Mouse (Mus musculus): ENCODE results near the gene Cxcl16. TPM values are rescaled to one million over a fixed set of nuclear protein-coding genes. Genes with fewer than 3 reads are reported as not detected.

Gene Cxcl16
- total RNA-seq, 2 experiments from 2014 or later, result 0.96 to 1.1 TPM

DNA sequence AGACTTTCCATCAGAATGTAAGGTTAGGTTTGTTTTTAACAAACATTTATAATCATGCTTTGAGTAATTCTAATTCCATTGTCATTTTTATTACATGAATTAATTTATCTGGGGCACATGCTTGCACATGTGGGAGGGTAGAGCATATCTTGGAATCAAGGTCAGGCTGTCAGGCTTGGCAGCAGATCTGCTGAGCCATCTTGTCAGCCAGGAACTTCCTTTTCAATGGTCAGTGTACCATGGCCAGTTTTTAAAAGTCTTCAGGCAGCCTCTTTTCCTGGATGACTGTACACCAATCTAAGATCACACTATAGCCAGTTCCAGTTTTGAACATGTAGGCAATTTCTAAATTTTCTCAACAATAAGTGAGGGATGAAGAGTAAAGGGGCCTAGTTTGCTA, 12.9 kb upstream of the Cxcl16 start:
- no peak for DNase-seq (ENCODE audit: low spot score in 2 of 2)
- no peak for TF ChIP-seq CTCF (conservative IDR thresholded peaks at IDR 0.05)
- H3K4me3 ChIP-seq, result no peak overlapping the region
- no peak overlapping the region for H3K27ac ChIP-seq

DNA sequence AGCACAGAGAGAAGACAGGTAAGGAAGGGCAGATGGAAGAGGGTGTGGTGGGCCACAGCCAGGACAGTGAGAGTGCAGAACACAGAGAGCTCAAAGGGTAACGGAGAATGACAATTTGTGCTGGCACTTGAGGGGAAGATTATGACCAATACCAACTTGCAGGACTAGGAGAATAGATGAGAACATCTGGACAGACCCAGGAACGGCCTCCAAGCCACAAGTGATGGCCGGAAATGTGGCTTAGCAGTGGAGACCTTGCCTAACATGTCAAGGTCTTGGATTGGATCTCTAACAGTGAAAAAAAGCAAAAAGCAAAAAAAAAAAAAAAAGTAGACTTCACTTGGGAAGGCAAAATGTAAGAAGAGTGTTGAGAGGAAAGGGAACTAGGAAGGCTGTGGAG, 10.0 kb upstream of the Cxcl16 start:
- no peak for DNase-seq (ENCODE audit: low spot score in 2 of 2)
- H3K27ac ChIP-seq, result no peak overlapping the region
- no peak for TF ChIP-seq CTCF (conservative IDR thresholded peaks at IDR 0.05)
- no peak overlapping the region for H3K4me3 ChIP-seq

DNA sequence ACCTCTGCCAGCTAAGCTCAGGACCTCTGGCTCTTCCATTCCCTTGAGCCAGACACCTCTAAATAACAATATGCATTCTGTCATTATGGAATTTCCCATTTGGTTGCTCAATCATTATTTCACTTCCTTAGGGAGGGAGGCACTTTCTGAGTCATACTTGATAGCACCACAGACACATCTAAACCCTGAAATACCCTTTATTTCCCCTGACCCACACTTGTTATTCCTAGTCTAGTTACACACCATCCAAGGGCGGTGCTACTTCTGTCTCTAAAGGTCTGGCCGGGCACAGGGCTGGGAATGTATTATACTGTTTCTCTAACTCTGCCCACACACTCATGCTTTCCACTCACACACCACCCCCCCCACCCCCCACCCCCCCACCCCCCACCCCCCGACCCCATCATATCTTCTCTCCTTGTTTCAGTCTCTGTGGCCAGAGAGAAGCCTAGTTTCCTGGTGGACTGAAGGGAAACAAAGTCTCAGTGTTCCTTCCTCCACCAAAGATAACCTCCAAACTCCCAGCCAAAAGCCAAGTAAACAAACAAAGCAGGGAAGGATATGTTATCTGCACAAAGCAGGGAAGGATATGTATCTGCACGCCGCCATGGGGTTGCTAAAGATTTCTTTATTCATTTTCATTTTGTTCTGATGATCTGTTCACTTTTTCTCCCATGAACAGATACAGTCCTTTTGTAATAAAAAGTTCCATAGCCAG, 8.3 kb upstream of the Cxcl16 start:
- no peak for TF ChIP-seq CTCF (conservative IDR thresholded peaks at IDR 0.05)
- no peak overlapping the region for H3K4me3 ChIP-seq
- H3K27ac ChIP-seq, result no peak overlapping the region
- no peak for DNase-seq (ENCODE audit: low spot score in 2 of 2)

DNA sequence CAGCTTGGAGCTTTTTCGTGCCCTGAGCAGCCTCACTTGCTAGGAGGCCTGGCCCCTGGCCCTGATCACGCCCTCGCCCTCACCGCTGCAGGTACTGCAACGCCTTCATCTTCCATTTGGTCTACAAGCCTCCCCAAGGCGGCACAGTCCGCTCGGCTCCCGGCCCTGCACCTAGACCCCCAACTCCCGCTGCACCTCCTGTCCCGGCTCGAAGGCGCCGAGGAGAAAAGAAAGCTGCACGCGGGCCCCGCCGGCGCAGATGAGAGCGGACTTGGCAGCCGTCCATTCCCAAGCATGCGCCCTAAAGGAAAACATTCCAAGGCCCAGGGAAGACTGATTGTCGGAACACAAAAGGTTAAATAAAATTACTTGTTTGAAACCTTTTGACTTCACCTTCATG, 6.0 kb upstream of the Cxcl16 start:
- H3K27ac ChIP-seq, result no peak overlapping the region
- no peak for DNase-seq (ENCODE audit: low spot score in 2 of 2)
- no peak for TF ChIP-seq CTCF (conservative IDR thresholded peaks at IDR 0.05)
- peak overlapping the region; percentile 46 for H3K4me3 ChIP-seq

DNA sequence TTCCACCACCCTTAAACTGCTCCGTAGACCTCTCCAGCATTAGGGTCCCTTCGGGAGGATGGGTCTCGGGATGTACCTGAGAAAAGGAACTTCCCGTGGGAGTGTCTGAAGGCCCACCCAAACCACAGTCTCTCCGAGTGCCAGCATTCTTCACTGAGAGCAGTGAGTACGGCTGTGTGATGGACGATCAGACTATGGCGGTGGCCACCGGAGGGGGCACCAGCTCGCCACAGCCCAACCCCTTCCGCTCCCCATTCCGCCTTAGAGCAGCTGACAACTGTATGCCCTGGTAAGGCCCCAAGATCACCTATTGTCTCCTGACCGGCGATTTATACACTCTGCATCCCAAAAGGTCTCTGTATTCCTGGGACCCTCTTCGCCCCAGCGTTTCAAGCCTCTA, 5.4 kb upstream of the Cxcl16 start:
- Histone ChIP-seq H3K27ac (no peak overlapping the region), H3K4me3 (no peak overlapping the region; the same call in 1 of the 2 replicates)
- DNase-seq (ENCODE audit: low spot score in 2 of 2), result no peak
- no peak for TF ChIP-seq CTCF (conservative IDR thresholded peaks at IDR 0.05)

DNA sequence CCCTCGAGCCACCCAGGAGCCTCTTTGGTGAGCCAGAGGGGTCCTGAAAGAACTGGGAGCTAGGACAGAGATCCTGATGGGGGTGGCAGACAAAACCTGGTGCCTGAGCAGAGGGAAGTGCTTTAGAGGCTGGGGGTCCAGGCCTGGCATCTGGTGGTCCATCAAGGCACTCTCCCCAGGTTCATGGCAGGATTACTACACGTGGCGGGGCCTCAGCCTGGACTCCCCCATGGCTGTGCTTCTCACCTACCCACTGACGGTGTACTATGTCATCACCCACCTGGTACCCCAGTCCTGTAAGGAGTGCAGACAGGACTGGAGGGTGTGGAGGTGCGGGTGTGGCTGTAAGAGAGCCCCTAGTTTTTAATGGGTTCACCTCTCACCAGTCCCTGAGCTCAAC, 4.2 kb upstream of the Cxcl16 start:
- no peak for TF ChIP-seq CTCF (conservative IDR thresholded peaks at IDR 0.05)
- no peak for DNase-seq (ENCODE audit: low spot score in 2 of 2)
- Histone ChIP-seq H3K27ac (no peak overlapping the region), H3K4me3 (no peak overlapping the region)

DNA sequence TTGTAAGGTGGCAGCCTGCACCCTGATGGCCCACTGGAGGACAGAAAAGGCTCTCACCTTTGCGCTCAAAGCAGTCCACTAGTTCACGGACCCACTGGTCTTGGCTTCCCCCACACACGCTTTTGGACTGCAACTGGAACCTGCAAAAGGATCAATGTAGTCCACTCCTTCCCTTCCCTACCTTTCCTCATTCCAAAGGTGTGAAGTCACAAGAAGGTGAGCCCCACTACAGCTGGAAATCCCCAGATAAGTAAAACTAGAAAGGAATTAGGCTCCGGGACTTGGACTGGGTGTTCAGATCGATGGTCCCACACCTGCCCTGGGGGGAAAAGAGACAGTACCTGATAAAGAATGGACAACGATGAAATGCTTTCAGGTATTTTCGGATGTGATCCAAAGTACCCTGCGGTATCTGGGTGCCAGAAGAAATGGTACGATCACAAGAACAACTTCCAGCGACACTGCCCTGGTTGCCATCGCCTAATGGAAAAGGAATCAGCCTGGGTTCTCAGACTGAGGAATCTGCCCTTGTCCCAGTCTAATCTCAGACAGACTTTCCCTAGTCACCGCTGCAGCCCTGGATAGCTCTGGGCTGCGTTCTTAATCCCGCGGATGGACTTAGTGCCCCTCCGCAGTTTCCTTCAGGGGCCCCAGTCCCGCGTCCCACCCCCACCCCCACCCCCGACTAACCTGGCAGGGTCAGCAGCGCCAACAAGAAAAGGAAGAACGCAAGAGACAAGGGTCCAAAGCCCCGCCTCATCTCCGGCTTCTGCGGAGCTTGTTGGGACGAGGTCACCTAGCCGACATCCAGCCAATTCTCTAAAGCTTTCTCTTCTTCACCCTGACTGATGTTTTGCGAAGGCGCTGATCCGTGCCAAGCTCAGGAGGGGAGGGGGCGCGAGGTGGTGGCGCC, 840 bp downstream of the Cxcl16 start, which contains the start of gene Zmynd15:
TSS of gene Zmynd15 (plus strand) at position 746 of the 913 bp plus-strand sequence.
- no peak within 1 kb of the TSS; the same call in 1 of the 2 replicates for H3K27ac ChIP-seq
- DNase-seq (ENCODE audit: low spot score in 2 of 2), result no peak
- H3K4me3 ChIP-seq, result peak within 1 kb of the TSS; percentile 58
- no peak for TF ChIP-seq CTCF (conservative IDR thresholded peaks at IDR 0.05)

DNA sequence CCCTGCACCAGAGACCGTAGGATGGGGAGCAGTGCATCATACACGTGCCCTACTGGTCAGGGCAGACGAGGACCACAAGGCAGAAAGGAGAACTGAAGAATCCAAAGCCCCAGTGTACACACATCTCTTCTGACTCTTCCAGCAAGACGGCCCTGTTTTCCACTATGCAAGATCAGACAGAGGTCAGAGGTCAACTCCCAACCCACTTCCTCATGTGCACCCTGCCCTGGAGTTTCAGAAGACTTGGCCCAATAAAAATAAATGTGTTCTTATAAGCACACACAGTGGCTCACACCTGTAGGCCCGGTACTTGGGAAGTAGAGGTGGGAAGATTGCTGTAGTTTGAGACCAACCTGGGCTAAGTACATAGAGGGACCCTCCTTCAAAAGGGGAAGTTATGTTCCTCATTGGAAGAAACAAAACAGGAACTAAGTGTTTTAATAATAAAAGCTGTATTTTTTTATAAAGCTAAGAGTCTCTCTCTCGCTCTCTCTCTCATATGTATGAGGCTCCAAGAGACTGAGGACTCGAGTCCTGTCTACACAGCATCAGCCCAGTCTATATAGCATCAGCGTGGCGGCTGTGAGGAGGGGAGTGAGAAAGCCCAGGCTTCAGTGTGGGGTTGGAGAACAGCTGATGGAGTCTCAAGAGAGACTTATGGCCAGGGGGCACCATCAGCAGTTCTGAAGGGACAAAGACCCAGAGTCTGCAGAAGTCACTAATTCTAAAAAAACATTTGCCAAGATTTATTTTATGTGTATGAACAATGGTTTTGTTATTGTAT, 6.3 kb downstream of the Cxcl16 start:
- Histone ChIP-seq H3K4me3 (no peak overlapping the region), H3K27ac (no peak overlapping the region)
- TF ChIP-seq CTCF (conservative IDR thresholded peaks at IDR 0.05), result no peak
- DNase-seq (ENCODE audit: low spot score in 2 of 2), result no peak

DNA sequence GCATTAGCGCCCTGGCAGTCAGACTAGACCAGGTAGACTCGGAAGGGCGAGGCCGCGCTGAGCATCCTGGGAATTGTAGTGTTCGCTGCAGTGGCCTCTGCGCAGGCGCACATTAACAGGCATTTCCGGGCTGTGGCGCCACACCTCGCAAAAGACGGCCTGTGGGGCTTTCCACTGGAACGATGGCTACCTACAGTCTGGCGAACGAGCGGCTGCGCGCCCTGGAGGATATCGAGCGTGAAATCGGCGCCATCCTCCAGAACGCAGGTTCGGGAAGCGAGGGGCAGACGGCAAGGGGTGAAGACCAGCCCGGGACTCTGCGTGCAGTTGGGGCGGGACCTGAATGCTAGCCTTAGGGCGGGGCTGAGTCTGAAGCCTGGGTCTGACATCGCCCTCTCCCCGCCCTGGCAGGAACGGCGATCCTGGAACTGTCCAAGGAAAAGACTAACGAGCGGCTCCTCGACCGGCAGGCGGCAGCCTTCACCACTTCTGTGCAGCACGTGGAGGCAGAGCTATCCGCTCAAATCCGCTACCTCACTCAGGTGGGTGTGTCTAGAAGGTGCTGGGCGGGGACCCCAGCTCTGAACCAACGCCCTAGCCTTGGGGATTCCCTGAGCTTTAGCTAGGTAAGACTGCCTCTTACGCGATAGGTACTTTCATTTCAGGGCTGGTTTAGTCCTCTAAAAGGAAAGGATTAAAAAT, 7.8 kb downstream of the Cxcl16 start, which contains the start of gene Med11:
TSS of gene Med11 (plus strand) at position 123 of the 702 bp plus-strand sequence.
- DNase-seq (ENCODE audit: low spot score in 2 of 2), result peak; percentile 88 to 94
- Histone ChIP-seq H3K4me3 (peak within 1 kb of the TSS; percentile 89), H3K27ac (peak within 1 kb of the TSS; percentile 98)
- peak; percentile 88 for TF ChIP-seq CTCF (conservative IDR thresholded peaks at IDR 0.05)

DNA sequence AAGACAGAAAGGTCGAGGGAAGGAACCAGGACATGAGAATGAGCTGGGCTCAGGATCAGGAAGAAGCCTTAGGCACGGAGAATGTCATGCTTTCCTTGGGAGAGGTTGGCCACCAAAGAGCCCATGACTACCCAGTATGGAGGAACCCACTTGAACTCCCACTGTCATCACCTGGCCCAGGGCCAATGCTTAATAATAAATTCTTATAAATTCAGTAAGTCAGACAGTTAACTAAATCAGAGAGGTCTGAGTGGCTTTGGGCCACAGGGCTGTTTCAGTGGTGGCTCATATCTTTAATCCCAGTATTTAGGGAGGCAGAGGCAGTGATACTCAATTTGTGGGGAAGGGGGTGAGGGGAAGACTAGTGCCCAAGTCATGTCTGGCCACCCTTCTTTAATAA, 8.9 kb downstream of the Cxcl16 start:
- no peak for DNase-seq (ENCODE audit: low spot score in 2 of 2)
- TF ChIP-seq CTCF (conservative IDR thresholded peaks at IDR 0.05), result no peak
- H3K4me3 ChIP-seq, result no peak overlapping the region
- H3K27ac ChIP-seq, result no peak overlapping the region

DNA sequence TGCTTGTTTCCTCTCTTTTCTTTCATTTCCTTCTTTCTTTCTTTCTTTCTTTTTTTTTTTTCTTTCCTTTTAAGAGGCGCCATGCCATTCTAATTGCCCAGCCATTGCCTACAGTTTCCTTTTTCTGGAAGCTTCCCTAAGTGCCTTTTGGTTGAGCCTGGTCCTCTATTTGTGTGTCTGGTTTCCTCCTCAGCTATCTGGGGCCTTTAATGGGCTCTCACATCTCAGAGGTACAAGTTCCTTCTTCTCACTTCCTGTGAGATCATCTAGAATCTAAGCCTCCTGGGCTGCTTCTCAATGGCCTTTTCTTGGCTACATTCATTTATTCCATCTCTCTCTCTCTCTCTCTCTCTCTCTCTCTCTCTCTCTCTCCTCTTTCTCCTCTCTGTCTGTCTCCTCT, 12.4 kb downstream of the Cxcl16 start:
- 0 out of 2 replicates have a peak overlapping the region, but pooled peaks have one; percentile 28 for H3K27ac ChIP-seq
- no peak overlapping the region for H3K4me3 ChIP-seq
- no peak for DNase-seq (ENCODE audit: low spot score in 2 of 2)
- no peak for TF ChIP-seq CTCF (conservative IDR thresholded peaks at IDR 0.05)

DNA sequence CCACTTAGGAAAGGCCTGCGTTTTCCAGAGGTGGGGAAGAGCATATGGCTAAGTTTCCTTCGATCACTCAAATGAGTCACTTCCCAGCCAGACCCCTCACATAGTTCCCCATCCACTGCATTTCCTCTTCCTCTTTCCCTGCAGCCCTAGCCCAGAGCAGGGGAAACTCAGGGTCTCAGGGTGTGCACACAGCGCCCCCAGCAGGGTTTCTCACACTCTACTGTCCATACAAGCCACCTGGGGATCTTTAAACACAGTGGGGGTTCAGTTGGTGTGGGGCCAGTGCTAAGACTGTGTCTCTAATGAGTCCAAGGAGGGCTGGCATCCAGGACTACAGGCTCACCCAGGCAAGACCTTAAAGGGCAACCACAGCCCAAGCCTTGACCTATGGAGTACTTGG, 13.0 kb downstream of the Cxcl16 start:
- no peak overlapping the region for H3K4me3 ChIP-seq

More for the DNA sequence above, 13.0 kb downstream of the Cxcl16 start:
- no peak for DNase-seq (ENCODE audit: low spot score in 2 of 2)
- TF ChIP-seq CTCF (conservative IDR thresholded peaks at IDR 0.05), result peak; percentile 41
- 0 out of 2 replicates have a peak overlapping the region, but pooled peaks have one; percentile 28 for H3K27ac ChIP-seq
